Mouse (Mus musculus) gastrocnemius, postnatal 10 days (tissue): Measurements from ENCODE around the gene Mink1. TPM values are rescaled to one million over a fixed set of nuclear protein-coding genes. Genes with fewer than 3 reads are reported as not detected.
"Not testable (repeated sequence)": the region's sequence is repeated elsewhere in the genome, so short reads cannot be mapped to it uniquely, and the experiment has no call there.

Experiments used
- DNase-seq: peaks from one replicate; pipeline ENCODE4 v3.0.0; 2021; ENCODE audit warnings: mixed read lengths
- long read RNA-seq, 2 experiments: library from polyadenylated mRNA; stranded (forward); transcript quantifications; one replicate each; pipeline ENCODE4 v2.0.0; 2021
- total RNA-seq, 2 experiments: library from RNA; stranded (reverse); gene quantifications; 2 replicates each; pipeline ENCODE4 v1.2.3; 2021

Gene Mink1
- 10 to 100 TPM; 28.6 to 37.0 TPM for total RNA-seq
- long read RNA-seq, experiment 1, full-length matches to known transcripts: 8 of 31 reads
- long read RNA-seq, experiment 1, partial matches to known transcripts: 11 of 31 reads
- long read RNA-seq, experiment 1, other reads (novel, unspliced or antisense): 12 of 31 reads
- long read RNA-seq, experiment 2, full-length matches to known transcripts: 10 of 30 reads
- long read RNA-seq, experiment 2, partial matches to known transcripts: 8 of 30 reads
- long read RNA-seq, experiment 2, other reads (novel, unspliced or antisense): 12 of 30 reads

DNA sequence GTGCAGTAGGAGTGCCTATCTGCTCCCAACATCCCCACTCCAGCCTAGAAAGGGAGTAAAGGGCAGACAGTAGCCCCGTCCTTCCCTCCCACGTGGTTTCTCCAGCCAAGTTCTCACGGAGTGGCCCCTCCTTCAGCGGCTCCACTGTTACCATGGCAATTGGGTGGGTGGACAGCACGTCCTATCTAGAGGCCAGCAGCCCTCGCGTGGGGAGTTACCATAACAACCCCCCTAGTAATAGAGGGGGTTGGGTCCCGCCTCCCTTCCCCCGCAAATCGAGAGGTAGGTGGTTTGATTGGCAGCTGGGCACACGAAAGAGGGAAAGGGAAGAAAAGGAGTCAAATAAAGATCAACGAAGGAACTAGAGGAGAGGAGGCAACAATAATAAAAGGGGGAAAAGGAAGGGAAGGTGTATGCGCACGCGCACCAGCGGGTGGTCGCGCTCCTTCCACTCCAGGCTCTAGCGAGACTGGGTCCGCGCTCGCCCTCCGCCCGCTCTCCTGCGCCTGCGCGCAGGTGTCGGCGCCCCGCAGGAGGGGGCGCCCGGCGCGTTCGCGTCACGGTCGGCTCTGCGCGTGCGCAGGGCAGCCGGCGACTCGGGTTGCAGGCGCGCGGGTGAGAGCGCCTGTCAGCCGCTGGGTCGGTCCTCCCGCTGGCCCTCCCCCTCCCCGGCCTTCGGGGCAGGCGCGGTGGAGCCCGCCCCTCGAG, at the start of gene Mink1:
TSS of gene Mink1 (plus strand) at position 595 of the 708 bp plus-strand sequence.
- peak; percentile 90 for DNase-seq

DNA sequence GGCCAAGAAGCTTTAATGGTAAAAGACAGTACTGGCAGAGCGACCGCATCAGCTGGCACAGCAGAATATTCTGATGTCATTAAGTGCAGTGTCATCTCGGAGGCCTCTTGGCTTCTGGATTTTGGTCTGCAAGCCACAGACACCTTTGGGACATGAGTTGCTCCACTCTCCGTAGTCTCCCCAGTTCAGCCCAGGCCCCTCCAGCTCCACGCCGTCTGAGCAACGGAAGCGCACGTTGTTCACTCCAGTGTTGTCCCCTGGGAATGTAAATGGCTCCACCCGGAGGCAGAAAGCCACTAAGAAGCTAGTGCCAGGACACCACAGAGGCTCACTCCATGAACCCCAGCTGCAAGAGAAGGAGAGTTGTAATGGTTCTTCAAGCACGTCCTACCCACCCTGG, 49.2 kb upstream of the Mink1 start:
- DNase-seq: peak; percentile 29

DNA sequence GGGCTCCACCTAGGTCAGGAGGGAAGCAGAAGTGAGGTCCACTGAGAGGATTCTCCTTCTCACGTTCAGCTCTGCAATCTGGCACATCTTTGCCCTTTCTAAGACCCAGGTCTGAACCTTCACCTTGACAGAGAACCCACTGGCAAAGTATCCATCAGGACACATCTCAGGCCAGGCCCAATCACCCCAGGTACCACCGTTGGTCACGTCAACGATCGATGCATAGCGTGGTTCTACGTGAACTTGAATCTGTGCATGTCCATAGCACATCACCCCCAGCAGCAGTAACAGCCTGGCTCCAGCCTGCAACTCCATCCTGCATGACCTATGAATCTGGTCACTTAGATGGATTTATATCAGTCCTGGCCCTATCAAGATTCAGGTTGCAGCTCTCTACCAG, 48.4 kb upstream of the Mink1 start, which contains the start of gene Vmo1:
TSS of gene Vmo1 (minus strand) at position 329 of the 400 bp plus-strand sequence.
- DNase-seq: no peak

DNA sequence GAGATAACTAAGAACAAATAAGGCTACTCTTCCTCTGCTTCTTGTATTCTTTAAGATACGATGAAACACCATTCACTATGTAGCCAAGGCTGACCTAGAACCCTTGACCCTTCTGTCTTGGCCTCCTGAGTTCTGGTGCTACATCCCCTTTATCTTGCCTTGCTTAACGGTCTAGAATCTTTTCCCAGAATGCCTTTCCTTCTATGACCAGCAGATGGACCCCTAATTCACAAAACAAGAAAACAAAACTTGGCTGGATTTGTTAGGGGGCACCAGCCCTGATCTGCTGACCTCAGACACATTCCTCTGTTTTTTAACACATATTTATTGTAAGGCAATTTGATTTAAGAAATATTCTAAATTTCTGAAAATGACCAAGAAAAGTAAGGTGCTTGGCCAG, 46.3 kb upstream of the Mink1 start:
- DNase-seq: no peak

DNA sequence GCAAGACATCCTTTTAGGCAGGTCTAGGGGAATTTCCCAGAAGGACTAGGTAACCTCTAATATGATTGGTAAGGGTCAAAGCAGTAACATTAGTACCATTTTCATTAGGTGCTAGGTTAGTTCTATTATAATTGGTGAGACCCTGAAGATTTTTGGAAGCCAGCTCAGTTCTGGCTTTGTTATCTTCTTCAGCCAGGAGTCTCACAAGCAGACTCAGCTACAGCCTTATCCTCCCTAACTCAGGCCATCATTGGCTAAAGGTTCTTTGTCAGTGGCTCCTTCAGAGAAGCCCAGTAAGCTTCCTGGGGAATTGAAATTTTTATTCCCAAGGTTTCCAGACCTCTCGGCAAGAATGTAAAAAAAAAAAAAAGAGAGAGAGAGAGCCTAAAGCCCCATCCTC, 44.2 kb upstream of the Mink1 start:
- no peak for DNase-seq

DNA sequence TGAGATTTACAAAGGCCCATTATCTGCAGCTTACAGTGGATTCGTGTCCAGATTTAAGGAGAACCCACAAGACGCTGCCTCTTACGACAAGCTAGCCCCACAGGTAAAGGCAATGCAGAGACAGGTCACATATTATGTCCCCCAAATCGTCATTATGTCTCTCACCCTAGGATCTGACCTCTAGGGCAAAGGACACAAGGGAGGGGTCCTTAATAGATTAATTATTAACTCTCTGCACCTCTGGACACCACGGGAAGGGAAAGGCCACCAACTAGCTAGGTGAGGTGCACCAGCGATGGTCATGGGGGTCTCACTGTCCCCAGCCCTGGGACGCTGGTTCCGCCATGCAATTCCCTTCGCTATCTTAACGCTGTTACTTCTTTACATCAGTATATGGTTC, 43.8 kb upstream of the Mink1 start, which contains the start of gene Gltpd2:
TSS of gene Gltpd2 (plus strand) at position 274 of the 400 bp plus-strand sequence.
- DNase-seq: no peak

DNA sequence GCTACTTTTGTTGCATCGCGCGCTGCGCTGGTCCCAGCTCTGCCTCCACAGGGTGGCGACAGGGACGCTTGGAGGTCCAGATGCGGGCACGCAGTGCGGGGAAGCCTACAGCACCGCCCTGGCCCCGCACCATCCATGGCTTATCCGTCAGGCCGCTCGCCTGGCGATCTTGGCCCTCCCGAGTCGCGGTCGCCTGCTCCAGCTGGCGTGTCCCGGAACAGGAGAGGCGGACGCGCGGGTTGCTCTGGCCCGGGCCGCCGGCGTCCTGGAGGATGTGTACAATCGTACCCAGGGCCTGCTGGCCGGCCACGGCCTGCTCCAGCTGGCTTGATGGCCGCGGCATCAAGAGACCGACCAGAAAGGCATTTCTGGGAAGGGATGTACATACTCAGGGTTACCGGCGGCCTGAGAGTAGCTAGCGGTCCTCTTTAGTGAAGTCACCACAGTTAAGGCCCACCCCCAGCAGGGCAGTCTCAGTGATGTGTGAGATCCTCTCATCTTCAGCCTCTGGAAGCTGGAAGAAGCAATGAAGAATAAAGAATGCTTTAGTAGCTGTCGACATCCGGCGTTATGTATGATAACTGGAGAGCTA, 42.4 kb upstream of the Mink1 start:
- peak; percentile 61 for DNase-seq

DNA sequence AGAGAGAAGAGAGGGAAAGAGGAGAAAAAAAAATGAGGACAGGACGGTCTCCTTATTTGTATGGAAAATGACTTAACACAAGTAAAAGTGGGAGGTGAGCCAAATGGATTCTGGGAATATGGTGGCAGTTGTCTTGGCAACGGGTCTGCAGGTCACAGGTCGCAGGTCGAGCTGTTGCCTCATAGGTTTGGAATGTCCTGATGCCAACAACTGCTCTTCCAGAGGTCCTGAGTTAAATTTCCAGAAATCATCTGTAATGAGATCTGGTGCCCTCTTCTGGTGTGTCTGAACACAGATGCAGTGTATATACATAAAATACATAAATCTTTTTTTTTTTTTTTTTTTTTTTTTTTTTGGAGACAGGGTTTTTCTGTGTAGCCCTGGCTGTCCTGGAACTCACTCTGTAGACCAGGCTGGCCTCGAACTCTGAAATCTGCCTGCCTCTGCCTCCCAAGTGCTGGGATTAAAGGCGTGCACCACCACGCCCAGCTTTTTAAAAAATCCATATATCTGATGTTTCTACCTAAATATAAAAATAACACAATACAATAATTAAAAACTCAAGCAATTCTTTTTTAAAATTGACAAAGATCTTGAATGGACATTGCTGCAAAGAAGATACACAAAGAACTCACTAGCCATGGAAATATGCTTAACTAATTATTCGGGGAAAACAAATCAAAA, 39.2 kb upstream of the Mink1 start:
- not testable (repeated sequence) for DNase-seq

DNA sequence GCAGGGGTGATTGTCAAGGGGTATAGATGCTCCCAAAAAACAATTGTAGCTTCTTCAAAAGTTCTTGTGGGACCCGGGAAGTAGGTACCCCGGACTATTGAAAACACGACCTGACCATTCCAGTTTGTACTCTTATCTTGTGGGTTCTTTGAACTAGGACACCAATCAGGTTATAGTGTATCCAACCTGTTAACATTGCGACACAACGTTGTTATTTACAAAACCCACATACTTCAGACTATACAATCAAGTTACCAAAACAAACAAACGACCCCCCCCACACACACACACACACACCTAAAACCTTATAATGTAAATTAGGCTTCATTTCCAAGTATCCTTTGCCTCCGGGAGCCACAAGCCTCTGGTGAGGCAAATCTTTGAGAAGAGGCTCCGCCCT, 37.9 kb upstream of the Mink1 start:
- DNase-seq: no peak

DNA sequence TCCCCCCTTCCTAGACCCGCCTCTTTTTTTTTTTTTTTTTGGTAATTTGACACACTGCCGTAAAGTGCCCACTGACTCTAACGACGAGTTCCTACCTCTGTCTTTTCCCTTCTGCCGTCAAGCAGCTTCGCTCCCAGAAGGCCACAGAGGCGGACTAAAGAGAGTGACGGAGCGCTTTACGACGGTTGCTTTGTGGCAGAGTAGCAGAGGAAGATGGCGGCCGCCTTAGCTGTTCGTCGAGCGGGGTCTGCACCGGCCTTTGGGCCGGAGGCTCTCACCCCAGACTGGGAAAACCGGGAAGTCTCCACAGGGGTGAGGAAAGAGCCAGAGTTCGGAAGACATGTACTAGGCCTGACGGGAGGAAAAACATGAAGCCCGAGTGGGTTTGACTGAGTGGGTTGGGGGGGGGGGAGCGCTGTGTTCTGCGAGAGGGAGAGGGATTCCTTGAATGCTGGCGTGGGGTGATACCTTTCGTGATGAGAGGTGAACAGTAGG, 37.5 kb upstream of the Mink1 start, which contains the start of gene Psmb6:
TSS of gene Psmb6 (plus strand) at position 184 of the 495 bp plus-strand sequence.
- peak; percentile 76 for DNase-seq

DNA sequence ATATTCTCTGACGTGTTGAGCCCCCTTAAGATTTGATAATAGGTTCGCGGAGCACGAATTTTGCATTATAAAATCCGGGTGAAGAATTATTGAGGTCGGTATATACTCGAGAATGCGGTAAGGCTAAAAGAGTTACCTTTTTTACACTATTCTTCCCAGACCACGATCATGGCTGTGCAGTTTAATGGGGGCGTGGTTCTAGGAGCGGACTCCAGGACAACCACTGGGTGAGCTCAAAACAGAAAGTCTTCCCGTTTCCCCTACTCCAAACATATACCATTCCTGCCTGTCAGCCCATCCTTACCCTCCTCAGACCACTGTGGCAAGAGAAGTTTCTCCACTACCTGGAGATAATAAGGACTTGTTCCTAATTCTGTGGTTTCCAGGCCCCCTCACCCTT, 37.0 kb upstream of the Mink1 start:
- DNase-seq: no peak

DNA sequence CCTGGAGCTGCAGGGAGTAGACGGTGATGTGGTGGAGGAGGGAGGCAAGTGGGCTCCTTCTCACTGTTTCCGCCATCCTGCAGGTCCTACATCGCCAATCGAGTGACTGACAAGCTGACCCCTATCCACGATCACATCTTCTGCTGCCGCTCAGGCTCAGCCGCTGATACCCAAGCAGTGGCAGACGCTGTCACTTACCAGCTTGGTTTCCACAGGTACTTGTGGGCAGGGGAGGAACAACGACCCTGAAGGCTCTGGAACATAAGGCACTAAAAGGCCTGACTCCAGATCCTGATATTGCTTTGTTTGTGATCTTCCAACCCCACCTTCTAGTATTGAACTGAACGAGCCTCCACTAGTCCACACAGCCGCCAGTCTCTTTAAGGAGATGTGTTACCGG, 36.5 kb upstream of the Mink1 start:
- DNase-seq: no peak

DNA sequence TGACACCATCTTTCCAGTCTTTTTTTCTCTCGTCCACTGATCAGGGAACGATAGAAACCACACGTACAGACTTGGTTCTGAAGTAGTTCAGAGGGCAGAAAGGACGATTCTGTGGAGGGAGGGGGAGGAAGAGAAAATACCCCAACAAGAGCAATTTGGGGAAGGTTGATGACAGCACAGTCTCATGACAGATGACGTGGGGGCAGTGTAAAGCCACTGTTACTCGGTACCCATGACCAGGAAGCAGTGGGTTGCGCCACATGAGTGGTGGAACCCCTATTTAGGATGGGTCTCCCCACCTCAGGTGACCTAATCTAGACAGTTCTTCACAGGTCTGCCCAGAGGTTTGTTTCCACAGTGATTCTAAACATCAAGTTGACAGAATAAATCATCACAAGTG, 34.1 kb upstream of the Mink1 start:
- DNase-seq: no peak

DNA sequence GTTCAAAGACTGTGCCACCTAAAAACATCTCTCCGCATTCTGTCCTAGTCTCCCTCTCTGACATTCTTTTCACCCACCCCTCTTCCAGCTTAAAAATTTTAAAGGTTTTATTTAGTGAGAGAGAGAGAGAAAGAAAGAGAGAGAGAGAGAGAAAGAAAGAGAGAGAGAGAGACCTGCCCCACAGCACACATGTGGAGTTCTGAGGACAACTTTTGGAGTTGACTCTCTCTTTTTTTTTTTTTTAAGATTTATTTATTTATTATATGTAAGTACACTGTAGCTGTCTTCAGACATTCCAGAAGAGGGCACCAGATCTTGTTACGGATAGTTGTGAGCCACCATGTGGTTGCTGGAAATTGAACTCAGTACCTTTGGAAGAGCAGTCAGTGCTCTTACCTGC, 31.6 kb upstream of the Mink1 start:
- not testable (repeated sequence) for DNase-seq

DNA sequence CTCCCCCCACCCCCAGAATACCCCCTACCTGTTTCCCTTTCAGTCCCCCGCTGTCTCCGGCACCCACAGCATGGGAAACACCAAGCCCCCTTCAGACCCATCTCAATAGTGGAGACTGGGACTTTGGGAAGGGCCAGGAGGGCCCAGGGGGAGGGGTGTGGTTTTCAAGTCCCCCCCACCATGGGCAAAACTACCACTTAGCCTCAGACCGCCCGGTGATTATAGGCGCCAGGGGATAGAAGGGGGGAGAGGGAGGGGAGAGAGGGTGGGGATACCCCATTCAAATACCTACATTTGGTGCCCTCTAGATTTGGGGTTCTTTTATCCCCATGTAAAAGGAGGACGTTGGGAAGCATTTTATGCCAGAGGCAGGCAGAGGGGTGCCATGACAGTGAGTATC, 29.8 kb upstream of the Mink1 start, which contains the start of gene Gm40193:
TSS of gene Gm40193 (minus strand) at position 101 of the 400 bp plus-strand sequence.
- no peak for DNase-seq

DNA sequence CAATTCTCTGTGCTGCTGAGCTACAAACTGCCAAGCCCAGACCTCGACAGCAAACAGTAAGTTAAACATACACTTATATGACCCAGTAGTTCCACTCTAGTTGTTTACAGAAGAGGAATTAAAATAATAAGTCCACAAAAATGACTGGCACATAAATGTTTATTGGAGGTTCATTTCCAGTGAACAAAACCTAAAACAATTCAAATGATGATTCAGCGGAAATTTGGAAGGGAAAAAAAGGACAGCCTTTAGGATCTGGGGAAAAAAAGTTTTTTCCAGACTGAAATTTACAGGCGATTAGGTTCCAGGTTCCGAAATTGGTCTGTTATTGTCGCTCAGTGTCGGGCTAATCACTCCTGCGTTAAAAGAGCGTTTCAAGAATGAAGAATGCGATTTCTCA, 23.3 kb upstream of the Mink1 start:
- DNase-seq: no peak

DNA sequence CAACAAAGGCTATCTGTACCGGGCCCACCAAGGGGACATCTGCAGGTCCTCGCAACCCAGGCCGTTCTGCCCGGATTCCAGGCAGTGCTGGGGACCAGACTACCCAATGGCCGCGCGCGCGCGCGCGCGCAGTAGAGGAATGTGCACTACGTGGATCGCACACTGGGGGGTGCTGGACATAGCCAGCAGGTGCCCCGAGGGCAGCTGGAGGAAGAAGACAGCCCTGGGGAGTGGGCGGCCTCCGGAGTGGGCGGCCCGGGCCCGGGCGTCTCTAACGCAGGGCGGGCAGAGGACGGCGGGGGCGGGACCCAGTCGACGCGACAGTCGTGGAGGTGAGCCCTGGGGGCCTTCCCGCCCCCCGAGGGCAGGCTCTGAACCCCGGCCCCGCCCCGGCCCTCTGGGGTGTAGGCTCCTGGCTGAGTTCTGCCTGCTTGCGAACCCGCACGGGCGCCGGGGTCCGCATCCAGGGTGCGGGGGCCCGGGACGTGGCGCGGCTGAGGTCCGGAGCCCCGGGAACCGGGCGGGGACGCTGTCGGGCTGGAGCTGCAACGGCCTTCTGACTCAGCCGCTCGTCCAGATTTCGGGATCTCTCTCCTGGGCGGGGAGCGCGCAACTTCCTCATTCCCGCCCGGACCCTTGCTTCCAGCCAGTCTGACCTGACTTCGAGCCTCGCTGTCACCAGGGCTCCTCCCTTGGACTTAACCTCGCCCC, 22.6 kb upstream of the Mink1 start, which contains the start of gene Pld2:
TSS of gene Pld2 (plus strand) at position 188 of the 711 bp plus-strand sequence.
- DNase-seq: peak; percentile 87

DNA sequence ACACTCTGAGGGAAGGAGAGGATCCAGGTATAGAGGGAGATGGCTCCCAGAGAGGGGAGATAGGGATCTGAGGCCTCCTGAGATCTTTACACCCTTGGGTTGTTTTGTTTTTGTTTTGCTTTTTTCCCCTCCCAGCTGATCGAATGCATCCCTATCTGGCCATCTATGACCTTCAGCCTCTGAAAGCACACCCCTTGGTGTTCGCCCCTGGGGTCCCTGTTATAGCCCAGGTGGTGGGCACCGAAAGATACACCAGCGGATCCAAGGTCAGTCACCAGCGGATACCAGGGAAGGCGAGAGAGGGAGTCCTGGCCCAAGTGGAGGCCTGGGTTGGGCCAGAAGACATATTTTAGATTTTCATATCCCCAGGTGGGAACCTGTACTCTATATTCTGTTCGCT, 21.8 kb upstream of the Mink1 start:
- no peak for DNase-seq

DNA sequence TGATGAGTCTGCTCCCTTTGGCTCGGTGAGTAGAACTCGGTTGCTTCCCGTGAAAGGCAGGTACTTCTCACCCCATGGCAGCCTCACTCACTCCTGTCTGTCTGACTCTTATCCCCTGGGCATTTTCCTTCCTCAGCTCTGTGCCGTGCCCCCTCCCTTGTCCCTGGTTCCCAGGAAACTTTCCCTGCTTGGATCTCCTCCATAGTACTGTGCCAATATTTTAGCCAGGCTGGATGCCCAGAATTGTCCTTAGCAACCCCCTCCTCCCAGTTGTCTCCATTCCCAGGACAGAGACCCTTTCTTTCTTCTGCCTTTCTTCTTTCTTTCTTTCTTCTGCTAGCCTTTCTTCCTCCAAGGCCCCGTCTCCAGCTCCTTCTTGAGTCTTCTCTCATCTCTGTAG, 21.3 kb upstream of the Mink1 start:
- DNase-seq: no peak

DNA sequence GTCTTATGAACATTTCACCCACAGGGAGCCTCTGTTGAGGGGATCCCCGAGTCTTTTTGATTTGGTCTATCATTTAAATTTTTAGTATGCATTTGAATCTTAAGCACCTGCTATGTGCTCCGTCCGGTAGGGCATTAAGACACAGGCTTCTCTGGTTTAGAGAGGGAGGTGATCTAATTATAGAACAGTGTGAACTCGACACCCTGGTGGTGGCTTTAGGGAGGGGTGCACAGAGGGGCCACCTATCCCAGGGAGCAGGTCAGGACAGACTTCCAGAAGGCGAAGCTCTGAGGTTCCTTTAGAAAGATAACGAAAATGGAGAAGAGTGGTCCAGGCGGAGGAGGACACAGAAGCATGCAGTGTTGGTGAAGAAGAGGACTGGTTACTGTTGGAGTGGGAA, 18.2 kb upstream of the Mink1 start:
- peak; percentile 20 for DNase-seq

DNA sequence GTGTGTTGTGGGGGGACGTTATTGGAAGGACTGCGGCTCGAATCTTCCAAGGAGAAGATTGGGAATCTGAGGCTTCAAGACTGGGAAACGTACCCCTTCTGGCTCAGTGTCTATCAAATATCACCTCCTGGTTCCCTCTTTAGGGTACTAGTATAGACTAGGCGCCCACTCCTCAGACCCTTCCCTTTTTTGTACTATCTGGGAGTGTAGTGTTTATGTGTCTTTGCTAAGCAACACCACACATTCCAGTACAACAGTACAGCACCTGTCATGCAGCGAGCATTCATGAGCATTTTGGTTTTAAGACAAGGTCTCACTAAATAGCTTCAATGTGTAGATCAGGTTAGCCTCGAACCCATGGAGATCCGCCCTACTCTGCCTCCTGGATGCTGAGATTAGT, 11.2 kb upstream of the Mink1 start:
- DNase-seq: no peak

DNA sequence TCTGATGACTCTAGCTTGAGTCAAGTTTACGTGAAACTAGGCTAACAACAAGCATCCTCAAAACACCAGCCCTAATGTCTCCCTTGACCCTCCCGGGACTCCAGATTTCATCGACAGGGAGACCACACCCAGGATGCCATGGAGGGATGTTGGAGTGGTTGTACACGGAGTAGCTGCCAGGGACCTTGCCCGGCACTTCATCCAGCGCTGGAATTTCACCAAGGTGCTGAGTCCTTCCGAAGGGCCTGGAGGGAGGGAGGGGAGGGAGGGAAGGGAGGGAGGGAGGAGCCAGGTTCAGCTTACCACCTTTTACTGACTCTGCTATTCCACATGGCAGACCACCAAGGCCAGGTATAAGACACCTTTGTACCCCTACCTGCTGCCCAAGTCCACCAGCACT, 8.7 kb upstream of the Mink1 start:
- no peak for DNase-seq
